Mouse (Mus musculus) CD8-positive naive resting alpha-beta T cell, adult 2 months (primary cell): ENCODE measurements at regions not wholly inside any gene's neighbourhood (a gene's known extent, or its start where the extent isn't known, plus 50 kb on each side); places are given as distances from the start of the nearest gene placed in this dataset.

ENCODE experiments used
- DNase-seq, 2 experiments: peaks; one replicate each; pipeline ENCODE4 v3.0.0; 2022; ENCODE audit warnings: low read depth in 2 of 2, low spot score in 2 of 2

GRCm38 (mm10) chr12:39073289-39074022 is 294.3 kb downstream of the Etv1 start:
- DNase-seq = no peak

DNA sequence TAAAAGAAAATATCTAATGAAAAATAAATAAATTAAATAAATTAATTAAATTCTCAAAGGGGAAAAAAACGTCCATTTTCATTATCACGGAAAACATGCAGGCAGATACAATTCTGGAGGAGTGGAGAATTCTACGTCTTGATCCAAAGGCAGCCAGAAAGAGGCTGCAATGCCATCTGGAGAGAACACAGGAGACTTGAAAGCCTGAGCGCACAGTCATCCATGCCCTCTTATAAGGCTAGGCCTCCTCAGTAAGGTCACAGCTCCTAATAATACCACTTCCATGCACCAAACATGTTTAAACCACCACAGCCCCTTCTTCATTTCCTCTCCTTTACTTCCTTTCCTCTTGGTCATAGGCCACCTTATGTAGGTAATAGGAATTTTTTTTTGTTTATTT is 307.1 kb downstream of the Etv1 start:
- DNase-seq = no peak

DNA sequence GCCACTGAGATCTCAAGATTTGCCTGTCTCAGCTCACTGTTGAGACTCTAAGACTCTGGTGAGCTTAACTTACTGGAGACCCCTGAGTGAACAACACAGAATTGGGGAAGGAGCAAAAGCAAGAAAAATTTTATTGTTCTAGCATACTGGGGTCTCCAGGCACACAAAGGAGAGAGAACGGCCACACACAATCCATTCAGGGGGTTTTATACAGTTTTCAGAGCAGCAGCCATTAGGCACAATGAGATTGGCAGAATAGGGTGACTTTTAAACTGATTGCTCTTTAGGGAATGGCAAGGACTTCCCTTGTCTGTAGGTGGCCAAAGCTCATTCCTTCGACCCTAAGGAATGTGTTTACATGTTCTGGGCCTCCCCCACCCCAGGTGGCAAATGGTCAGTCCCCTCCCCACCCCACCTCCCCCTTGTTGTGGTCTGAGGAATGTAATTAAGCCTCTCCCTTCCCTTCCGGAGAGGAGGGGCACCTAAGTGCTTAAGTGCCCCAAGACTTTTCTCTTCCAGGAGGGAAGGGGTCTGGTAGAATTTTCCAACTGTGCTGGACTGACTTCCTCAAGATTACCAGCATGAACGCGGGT is 315.6 kb downstream of the Etv1 start:
- DNase-seq = no peak

DNA sequence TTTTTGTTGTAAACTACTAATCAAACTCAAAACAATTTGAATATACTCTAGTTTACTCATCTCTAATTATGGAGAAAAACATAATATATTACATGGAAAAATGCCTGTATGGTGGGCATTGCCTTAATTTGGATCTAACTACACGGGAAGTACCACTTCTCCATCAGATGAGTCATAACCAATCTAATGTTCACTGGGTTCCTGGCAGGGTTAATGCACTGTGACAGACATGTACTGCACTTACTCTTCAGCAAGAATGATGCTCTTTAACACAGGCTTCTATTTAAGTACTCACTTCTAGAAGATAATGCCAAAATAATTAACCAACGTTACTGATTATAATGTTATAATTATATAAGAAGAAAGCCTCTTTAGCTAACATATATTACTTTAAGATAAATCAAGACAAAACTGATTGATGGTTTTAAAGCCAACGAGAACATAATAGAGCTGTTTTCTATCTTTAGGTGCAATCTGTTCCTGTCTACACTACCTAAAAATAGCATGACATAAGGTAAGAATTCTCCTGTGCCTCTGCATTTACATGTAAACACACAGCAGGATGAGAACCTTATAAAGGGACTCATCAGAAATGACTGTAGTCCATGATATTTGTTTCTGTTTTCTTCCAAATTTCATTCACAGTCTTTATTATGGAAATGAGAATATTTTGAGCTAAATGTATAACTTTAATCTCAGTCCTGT is 344.4 kb downstream of the Etv1 start:
- DNase-seq = no peak

DNA sequence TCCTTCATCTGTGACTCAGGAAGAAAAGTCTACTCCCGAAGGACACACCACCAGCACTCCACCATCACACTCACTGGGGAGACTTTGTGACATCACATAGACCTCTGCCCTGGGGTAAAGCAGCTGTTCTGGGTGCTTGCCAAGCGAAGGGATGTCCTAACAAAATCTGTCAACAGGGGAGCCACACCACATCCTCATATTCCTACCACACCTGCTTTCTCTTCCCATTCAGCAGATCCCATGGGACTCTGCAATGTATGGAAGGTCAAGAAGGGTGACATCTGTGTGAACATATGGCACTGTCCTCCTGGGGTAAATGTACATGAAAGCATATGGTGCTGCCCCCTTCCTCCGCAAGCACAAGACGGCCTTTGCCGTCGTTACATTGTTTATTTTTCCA is 375.5 kb downstream of the Etv1 start:
- no peak for DNase-seq

DNA sequence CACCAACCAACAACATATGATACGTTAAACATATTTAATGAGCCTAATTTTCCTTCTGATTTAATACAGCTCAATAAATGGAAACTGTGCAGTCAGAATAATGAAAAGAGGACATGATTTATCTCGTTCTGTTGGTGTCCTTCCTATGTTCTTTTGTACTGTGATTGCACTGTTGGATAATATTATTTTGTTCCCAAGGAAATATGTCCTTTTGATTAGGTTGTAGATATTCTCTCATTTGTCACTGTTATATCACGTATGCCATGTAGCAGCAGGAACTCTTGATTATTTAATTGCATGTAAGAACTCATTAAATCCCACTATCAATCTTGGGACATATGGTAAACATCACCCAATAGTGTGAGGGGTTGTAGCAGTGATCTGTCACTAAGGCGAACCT is 397.8 kb downstream of the Etv1 start:
- DNase-seq = no peak

DNA sequence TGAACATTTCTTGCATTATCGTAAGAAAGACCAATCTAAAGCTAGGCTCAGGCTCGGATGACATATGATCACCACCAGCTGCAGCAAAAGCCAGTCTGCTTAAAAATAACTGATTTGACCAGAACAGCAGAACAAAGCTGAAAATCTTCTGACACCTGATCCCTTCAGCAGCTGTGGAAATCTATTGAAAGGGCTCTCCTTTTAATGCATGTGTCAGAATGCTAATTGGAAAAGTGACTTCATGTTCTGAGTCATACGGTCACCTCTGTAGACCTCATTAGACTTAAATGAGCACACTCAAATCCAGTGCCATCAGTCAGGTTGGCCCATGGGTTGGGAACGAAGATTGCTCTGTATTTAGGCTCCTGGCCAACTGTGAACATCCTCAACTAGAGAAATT is 444.9 kb downstream of the Etv1 start:
- no peak for DNase-seq

GRCm38 (mm10) chr12:39256605-39257004 is 477.4 kb downstream of the Etv1 start:
- DNase-seq = no peak

DNA sequence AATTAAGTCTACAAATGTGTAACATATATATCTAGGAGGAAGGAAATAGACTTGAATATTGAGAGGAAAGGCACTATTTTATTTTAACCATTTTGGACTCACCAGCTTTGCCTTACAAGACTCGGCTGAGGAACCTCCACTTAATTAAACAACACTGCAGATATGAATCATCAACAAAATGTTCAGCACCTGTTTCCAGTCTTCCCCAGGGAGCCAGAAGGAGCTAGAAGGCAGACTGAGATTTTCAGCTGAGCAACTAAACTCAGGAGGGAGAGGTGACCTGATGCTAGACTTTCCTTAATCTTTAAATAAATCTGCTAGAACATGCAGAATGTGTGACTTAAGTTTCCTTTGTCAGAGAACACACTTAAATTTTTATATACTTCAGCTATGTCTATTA is 478.4 kb downstream of the Etv1 start:
- DNase-seq = no peak

DNA sequence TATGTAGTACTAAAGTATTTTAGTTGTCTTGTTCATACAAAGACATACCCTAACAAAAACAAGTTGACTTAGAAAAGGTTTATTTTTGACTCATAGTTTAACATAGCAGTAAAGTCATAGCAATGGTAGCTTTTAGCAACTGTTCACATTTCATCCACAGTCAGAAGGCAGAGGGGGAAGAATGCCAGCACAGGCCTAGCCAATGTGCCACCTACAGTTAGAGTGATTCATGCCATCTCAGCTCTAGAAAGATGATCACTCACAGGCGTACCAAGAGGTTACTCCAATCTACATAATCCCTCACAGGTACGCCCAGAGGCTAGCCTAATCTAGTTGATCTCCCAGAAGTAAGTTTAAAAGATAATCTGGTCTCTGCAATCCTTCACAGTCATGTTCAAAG is 510.5 kb downstream of the Etv1 start:
- no peak for DNase-seq

DNA sequence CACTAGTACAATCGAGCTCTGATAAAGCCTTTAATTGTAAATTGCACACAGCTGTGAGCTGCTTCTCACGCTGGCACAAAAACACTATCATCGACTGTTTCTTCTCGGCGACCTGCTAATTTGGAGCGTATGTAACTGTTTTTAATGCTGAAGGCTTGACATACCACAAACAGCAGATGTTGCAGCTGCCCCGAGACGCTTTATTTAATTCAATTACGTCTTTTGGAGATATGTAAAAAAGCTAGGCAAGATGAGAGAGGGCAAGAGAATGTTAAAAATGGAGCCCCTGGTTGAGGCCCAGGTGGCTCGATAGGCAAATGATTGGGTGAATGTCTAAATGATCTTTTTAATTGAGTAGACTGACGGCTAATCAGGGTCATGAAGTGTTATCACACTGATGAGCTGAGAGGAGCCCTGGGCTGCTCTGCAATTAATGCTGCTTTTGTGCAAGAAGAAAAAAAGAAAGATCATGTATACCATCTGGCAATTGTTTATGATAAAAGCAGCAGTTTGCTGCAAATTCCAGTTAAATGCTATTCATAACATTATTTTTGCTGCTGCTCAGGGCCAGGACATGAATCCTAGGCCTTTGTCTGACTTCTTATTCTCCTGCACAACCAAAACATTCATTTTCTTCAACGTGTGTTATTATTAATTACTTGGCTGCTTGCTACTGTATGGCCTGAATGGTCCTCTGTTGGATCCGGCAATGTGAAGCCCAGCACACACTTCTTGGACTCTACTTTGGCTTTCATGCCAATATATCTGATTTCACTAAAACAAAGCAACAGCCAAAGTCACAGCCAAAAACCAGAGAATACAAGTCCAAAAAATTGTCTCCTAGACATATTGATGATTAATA is 522.4 kb downstream of the Etv1 start:
- no peak for DNase-seq

GRCm38 (mm10) chr12:39302213-39302591 is 523.0 kb downstream of the Etv1 start:
- DNase-seq = no peak

DNA sequence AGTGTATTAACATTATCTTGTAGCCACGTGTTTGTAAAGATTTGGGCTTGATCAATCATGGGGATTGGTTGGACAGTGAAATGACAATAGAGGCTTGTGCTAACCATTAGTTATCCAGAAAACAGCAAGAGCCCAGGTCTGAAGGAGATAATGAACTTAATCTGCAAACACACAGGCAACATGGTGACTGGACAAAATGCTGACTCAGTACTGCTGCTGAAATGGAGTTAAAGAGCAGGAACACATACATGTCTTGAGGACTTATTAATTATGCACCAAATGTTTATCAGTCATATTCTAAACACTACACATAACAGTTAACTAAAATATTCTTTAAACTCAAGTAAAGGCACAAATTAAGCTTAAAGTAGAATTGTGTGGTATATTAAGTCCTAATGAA is 528.6 kb downstream of the Etv1 start:
- DNase-seq = no peak

DNA sequence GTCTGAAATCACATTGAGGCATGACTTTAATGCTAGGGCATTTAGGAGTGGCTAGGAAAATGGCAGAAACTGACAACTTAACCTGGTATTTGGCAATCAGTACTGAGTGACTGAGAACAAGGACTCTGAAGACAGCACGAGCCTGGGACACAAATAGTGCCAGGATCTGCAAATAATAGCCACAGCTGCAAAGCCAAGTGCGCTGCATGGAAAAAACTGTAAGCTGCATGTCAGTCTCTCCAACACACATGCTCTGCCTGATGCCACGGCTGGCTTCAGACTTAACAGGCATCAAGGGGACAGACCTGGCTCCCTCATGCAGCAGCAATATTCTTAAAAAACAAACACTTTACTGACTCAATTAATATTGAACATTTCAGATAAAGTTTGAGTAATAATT is 530.7 kb downstream of the Etv1 start:
- DNase-seq = no peak

GRCm38 (mm10) chr12:39317229-39317628 is 538.0 kb downstream of the Etv1 start:
- no peak for DNase-seq

DNA sequence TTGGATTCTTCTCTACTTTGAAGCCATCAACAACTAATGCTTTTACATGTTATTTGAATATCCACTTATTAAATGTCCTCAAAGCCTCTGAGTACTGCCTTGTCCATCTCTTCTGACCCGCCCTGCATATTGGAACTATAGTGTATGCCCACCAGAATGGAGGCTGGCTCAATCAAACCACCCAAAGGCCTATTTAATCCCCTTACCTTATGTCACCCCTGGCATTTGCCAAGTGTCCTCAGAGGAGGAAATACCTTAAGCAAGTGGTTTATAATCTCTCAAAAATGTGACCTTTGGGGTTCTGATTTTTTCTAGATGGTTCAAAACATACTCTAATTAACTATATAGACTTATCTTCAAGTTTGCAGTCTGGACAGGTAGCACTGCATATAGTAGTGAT is 542.3 kb downstream of the Etv1 start:
- no peak for DNase-seq

DNA sequence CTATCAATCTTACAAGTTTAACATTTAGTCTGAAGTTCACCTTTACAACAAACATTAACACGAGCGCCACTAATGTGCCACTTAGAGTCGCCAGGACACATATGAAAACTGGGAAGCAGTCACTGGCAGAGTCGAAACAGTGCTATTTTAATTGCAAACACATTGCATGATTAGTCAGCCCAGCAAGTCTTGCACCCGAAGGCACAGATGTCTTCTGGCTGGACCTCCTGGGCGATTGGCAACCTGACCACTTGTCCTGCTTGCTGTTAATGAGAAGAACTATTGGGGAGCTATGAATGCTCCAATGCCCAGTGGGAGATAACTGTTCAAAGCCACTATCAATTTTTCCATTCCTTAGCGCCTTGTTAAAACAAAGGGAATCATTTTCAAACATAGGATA is 547.0 kb downstream of the Etv1 start:
- DNase-seq = no peak

- no peak for DNase-seq
These were observed 547.6 kb downstream of the Etv1 start for GRCm38 (mm10) chr12:39326668-39327299.

DNA sequence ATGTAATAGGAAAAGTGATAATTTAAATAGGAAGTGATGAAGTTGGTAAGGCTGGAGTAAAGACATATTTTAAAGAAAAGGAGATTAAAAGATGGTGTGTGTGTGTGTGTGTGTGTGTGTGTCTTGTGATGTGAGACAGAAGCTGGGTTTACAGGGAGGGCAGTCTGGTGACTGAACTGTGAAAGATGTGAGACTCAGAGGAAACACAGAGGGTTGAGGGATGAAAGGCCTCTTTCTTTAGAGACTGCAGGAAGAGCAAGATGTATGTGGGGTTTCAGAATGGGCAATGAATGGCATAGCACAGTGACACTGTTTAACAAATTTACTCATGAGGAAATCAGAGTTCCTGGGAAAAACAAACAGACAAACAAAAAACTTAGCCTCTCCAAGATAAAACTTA is 549.2 kb downstream of the Etv1 start:
- no peak for DNase-seq

DNA sequence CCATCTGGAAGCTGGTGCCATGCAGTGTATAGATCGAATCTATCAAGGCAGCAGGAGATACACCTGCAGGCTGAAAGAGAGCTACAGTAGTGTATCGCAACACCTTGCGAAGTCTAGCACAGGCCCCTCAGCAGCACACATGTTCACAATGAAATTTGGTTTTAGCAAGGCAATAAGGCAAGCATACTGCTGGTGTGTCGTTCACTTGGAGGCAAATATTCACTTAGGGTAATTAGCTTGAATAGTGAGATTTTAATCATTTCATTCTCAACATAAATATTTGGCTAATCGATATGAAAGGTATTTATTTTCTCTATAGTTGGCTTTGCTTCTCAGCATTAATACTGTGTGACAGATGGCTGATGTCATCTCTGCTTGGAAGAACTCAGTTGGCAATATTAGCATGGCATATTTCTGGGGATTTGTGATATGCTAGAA is 559.9 kb downstream of the Etv1 start:
- DNase-seq = no peak

GRCm38 (mm10) chr12:39341751-39342271 is 562.6 kb downstream of the Etv1 start:
- no peak for DNase-seq
